Mouse (Mus musculus) midbrain, embryonic 15.5 days (tissue): ENCODE measurements around the gene Tmprss9. TPM values are rescaled to one million over a fixed set of nuclear protein-coding genes. Genes with fewer than 3 reads are reported as not detected.

ENCODE experiments used
- ATAC-seq: fragments of 200-750 bp; cut with Nextera tagmentation; replicated peaks from 2 replicates; pipeline ENCODE4 v1.8.0; 2017; ENCODE audit warnings: moderate TSS enrichment
- H3K27ac ChIP-seq: fragments of 300-500 bp; sonication (generic); 2 replicates; pipeline ENCODE4 v1.5.1; 2015; ENCODE audit warnings: mild to moderate bottlenecking, inconsistent platforms
- H3K27me3 ChIP-seq: fragments of 300-500 bp; sonication (generic); replicated peaks from 2 replicates; pipeline ENCODE4 v1.6.1; 2015; ENCODE audit warnings: inconsistent platforms
- H3K36me3 ChIP-seq: fragments of 300-500 bp; sonication (generic); replicated peaks from 2 replicates; pipeline ENCODE4 v1.6.1; 2015; ENCODE audit warnings: inconsistent platforms
- H3K4me1 ChIP-seq: fragments of 300-500 bp; sonication (generic); 2 replicates; pipeline ENCODE4 v1.6.1; 2015; ENCODE audit warnings: inconsistent platforms
- H3K4me2 ChIP-seq: fragments of 300-500 bp; sonication (generic); 2 replicates; pipeline ENCODE4 v1.6.1; 2015; ENCODE audit warnings: inconsistent platforms, mild to moderate bottlenecking, moderate library complexity
- H3K4me3 ChIP-seq: fragments of 300-500 bp; sonication (generic); 2 replicates; pipeline ENCODE4 v1.5.1; 2015; ENCODE audit warnings: mild to moderate bottlenecking, inconsistent platforms
- H3K9ac ChIP-seq: fragments of 300-500 bp; sonication (generic); 2 replicates; pipeline ENCODE4 v1.6.1; 2015; ENCODE audit warnings: mild to moderate bottlenecking, inconsistent platforms
- H3K9me3 ChIP-seq: fragments of 300-500 bp; sonication (generic); 2 replicates; pipeline ENCODE4 v1.6.1; 2016; ENCODE audit warnings: inconsistent platforms
- WGBS: fragments of 180-500 bp; shearing (Covaris S2); methylation state at CpG from one replicate; pipeline ENCODE4 v1.1.7; 2015; ENCODE audit warnings: mixed read lengths; 5-methylcytosine and 5-hydroxymethylcytosine counted together
- polyA plus RNA-seq: library from polyadenylated mRNA; unstranded; fragments of >200 nt; fragmentation: Nextera tagmentation; extraction: Ambion mirVana; gene quantifications from 2 replicates; pipeline ENCODE4 v1.2.1, GENCODE M21; 2015

Gene Tmprss9
- polyA plus RNA-seq, 1 experiment from 2014 or later: 0.41 TPM

- H3K4me2 ChIP-seq: peak within 1 kb of the TSS; percentile 66
- no peaks in the 10 kb centered on the region for H3K36me3 ChIP-seq
- peaks cover 29% of the 10 kb centered on the region for H3K27me3 ChIP-seq
- H3K4me1 ChIP-seq: peaks cover 11% of the 10 kb centered on the region
- H3K4me3 ChIP-seq: peak within 1 kb of the TSS; percentile 46
- H3K9me3 ChIP-seq: no peaks in the 10 kb centered on the region
- WGBS: 6% methylated on average over 34 of the region's 51 CpGs
- ATAC-seq: peak; percentile 64
- peak within 1 kb of the TSS; percentile 59 for H3K9ac ChIP-seq
- H3K27ac ChIP-seq: no peak within 1 kb of the TSS
These were observed 27.6 kb upstream of the Tmprss9 start, which contains the start of gene Lingo3 for GRCm38 (mm10) chr10:80843931-80844547. TSS of gene Lingo3 (minus strand) at chr10:80844039.

- no peak overlapping the region for H3K9ac ChIP-seq
- no peak overlapping the region for H3K4me3 ChIP-seq
- no peak overlapping the region for H3K27ac ChIP-seq
- no peak overlapping the region for H3K4me2 ChIP-seq
- H3K9me3 ChIP-seq: no peaks in the 10 kb centered on the region
- 57% methylated on average over 8 of the region's 8 CpGs for WGBS
- H3K36me3 ChIP-seq: no peaks in the 10 kb centered on the region
- H3K27me3 ChIP-seq: peaks cover 29% of the 10 kb centered on the region
- peaks cover 11% of the 10 kb centered on the region for H3K4me1 ChIP-seq
- ATAC-seq: no peak
These were observed 26.5 kb upstream of the Tmprss9 start for GRCm38 (mm10) chr10:80845055-80845693.

- Histone ChIP-seq H3K4me3 (no peak overlapping the region), H3K4me2 (no peak overlapping the region), H3K36me3 (no peaks in the 10 kb centered on the region), H3K27ac (no peak overlapping the region), H3K27me3 (peaks cover 29% of the 10 kb centered on the region), H3K9me3 (no peaks in the 10 kb centered on the region), H3K9ac (no peak overlapping the region), H3K4me1 (peaks cover 11% of the 10 kb centered on the region)
- WGBS: 81% methylated on average over 12 of the region's 12 CpGs
- no peak for ATAC-seq
These were observed 25.9 kb upstream of the Tmprss9 start for GRCm38 (mm10) chr10:80845732-80846131.

GRCm38 (mm10) chr10:80848571-80848970 is 23.1 kb upstream of the Tmprss9 start:
- Histone ChIP-seq H3K4me2 (no peak overlapping the region), H3K9ac (no peak overlapping the region), H3K27ac (no peak overlapping the region), H3K9me3 (no peaks in the 10 kb centered on the region), H3K36me3 (peaks cover 12% of the 10 kb centered on the region), H3K4me3 (no peak overlapping the region), H3K27me3 (peaks cover 17% of the 10 kb centered on the region), H3K4me1 (peaks cover 10% of the 10 kb centered on the region)
- 12% methylated on average over 10 of the region's 10 CpGs for WGBS
- no peak for ATAC-seq

GRCm38 (mm10) chr10:80854913-80855748 is 16.5 kb upstream of the Tmprss9 start, which contains the start of the genes Lsm7 and Sppl2b:
TSS of gene Lsm7 (minus strand) at chr10:80855209.
TSS of gene Sppl2b (plus strand) at chr10:80855275.
- Histone ChIP-seq H3K27ac (peak within 1 kb of the TSS; percentile 74), H3K36me3 (peaks cover 12% of the 10 kb centered on the region), H3K4me3 (peak within 1 kb of the TSS; percentile 82), H3K27me3 (no peaks in the 10 kb centered on the region), H3K9ac (peak within 1 kb of the TSS; percentile 91), H3K9me3 (no peaks in the 10 kb centered on the region), H3K4me2 (peak within 1 kb of the TSS; percentile 86), H3K4me1 (peaks cover 41% of the 10 kb centered on the region)
- WGBS: under 1% methylated on average over 81 of the region's 81 CpGs
- peak; percentile 82 for ATAC-seq

- no peak overlapping the region for H3K27ac ChIP-seq
- WGBS: 27% methylated on average over 11 of the region's 11 CpGs
- H3K27me3 ChIP-seq: no peaks in the 10 kb centered on the region
These were observed 15.9 kb upstream of the Tmprss9 start for GRCm38 (mm10) chr10:80855749-80856073.

GRCm38 (mm10) chr10:80856267-80856666 is 15.4 kb upstream of the Tmprss9 start:
- WGBS: 65% methylated on average over 3 of the region's 3 CpGs
- H3K36me3 ChIP-seq: peaks cover 12% of the 10 kb centered on the region
- peaks cover 41% of the 10 kb centered on the region for H3K4me1 ChIP-seq
- H3K9ac ChIP-seq: peak overlapping the region; percentile 91; the same call in 1 of the 2 replicates
- H3K27ac ChIP-seq: no peak overlapping the region
- ATAC-seq: no peak
- no peaks in the 10 kb centered on the region for H3K27me3 ChIP-seq
- no peaks in the 10 kb centered on the region for H3K9me3 ChIP-seq
- H3K4me2 ChIP-seq: peak overlapping the region; percentile 86
- H3K4me3 ChIP-seq: peak overlapping the region; percentile 82

More at GRCm38 (mm10) chr10:80855749-80856073, 15.9 kb upstream of the Tmprss9 start:
- peak overlapping the region; percentile 86 for H3K4me2 ChIP-seq
- peak overlapping the region; percentile 91 for H3K9ac ChIP-seq
- ATAC-seq: peak; percentile 10; the same call in 1 of the 2 replicates
- H3K9me3 ChIP-seq: no peaks in the 10 kb centered on the region
- peak overlapping the region; percentile 82 for H3K4me3 ChIP-seq
- H3K4me1 ChIP-seq: peaks cover 41% of the 10 kb centered on the region
- peaks cover 12% of the 10 kb centered on the region for H3K36me3 ChIP-seq

GRCm38 (mm10) chr10:80856908-80857307 is 14.7 kb upstream of the Tmprss9 start:
- Histone ChIP-seq H3K4me1 (peaks cover 41% of the 10 kb centered on the region), H3K9ac (no peak overlapping the region), H3K27ac (no peak overlapping the region), H3K36me3 (peaks cover 7% of the 10 kb centered on the region), H3K27me3 (no peaks in the 10 kb centered on the region), H3K4me3 (0 out of 2 replicates have a peak overlapping the region, but pooled peaks have one; percentile 2), H3K9me3 (no peaks in the 10 kb centered on the region), H3K4me2 (peak overlapping the region; percentile 86; the same call in 1 of the 2 replicates)
- WGBS: 85% methylated on average over 5 of the region's 5 CpGs
- no peak for ATAC-seq

GRCm38 (mm10) chr10:80857386-80857785 is 14.3 kb upstream of the Tmprss9 start:
- Histone ChIP-seq H3K4me2 (no peak overlapping the region; the same call in 1 of the 2 replicates), H3K27ac (no peak overlapping the region)

GRCm38 (mm10) chr10:80857848-80858247 is 13.8 kb upstream of the Tmprss9 start:
- no peak overlapping the region for H3K4me3 ChIP-seq
- no peaks in the 10 kb centered on the region for H3K9me3 ChIP-seq
- no peak overlapping the region; the same call in 1 of the 2 replicates for H3K4me2 ChIP-seq
- H3K9ac ChIP-seq: no peak overlapping the region
- no peak overlapping the region for H3K27ac ChIP-seq
- 59% methylated on average over 3 of the region's 3 CpGs for WGBS
- no peak for ATAC-seq
- peaks cover 7% of the 10 kb centered on the region; the same call in 1 of the 2 replicates for H3K36me3 ChIP-seq
- H3K4me1 ChIP-seq: peaks cover 41% of the 10 kb centered on the region
- no peaks in the 10 kb centered on the region for H3K27me3 ChIP-seq

More at GRCm38 (mm10) chr10:80857386-80857785, 14.3 kb upstream of the Tmprss9 start:
- Histone ChIP-seq H3K9ac (no peak overlapping the region), H3K36me3 (peaks cover 5% of the 10 kb centered on the region), H3K4me3 (no peak overlapping the region), H3K27me3 (no peaks in the 10 kb centered on the region), H3K9me3 (no peaks in the 10 kb centered on the region), H3K4me1 (peaks cover 41% of the 10 kb centered on the region)
- ATAC-seq: no peak
- 42% methylated on average over 8 of the region's 8 CpGs for WGBS

GRCm38 (mm10) chr10:80858350-80858935 is 13.2 kb upstream of the Tmprss9 start:
- H3K4me1 ChIP-seq: peaks cover 38% of the 10 kb centered on the region
- no peak overlapping the region for H3K4me2 ChIP-seq
- WGBS: 89% methylated on average over 7 of the region's 7 CpGs
- H3K9me3 ChIP-seq: no peaks in the 10 kb centered on the region
- ATAC-seq: no peak
- no peak overlapping the region for H3K27ac ChIP-seq
- no peak overlapping the region for H3K9ac ChIP-seq
- peaks cover 7% of the 10 kb centered on the region; the same call in 1 of the 2 replicates for H3K36me3 ChIP-seq
- no peak overlapping the region for H3K4me3 ChIP-seq
- no peaks in the 10 kb centered on the region for H3K27me3 ChIP-seq
